Mouse (Mus musculus) small intestine, adult 2 months (tissue): ENCODE measurements around the gene Pdia5. TPM values are rescaled to one million over a fixed set of nuclear protein-coding genes. Genes with fewer than 3 reads are reported as not detected.

Source experiments
- H3K27ac ChIP-seq: fragments of 200-500 bp; 2 replicates; pipeline ENCODE4 v1.5.1; 2012; ENCODE audit warnings: low read depth, low read length, control low read depth, inconsistent platforms; ENCODE audit not compliant: insufficient read depth
- H3K27me3 ChIP-seq: fragments of 200-500 bp; 2 replicates; pipeline ENCODE4 v1.6.1; 2012; ENCODE audit warnings: mild to moderate bottlenecking, moderate library complexity, low read length, inconsistent platforms; ENCODE audit not compliant: control insufficient read depth, insufficient read depth
- H3K36me3 ChIP-seq: fragments of 200-500 bp; 2 replicates; pipeline ENCODE4 v1.6.1; 2012; ENCODE audit warnings: mild to moderate bottlenecking, low read length, control low read depth, inconsistent platforms; ENCODE audit not compliant: control insufficient read depth, insufficient read depth
- H3K4me1 ChIP-seq: fragments of 200-500 bp; 2 replicates; pipeline ENCODE4 v1.6.1; 2012; ENCODE audit warnings: low read length, inconsistent platforms, mixed read lengths; ENCODE audit not compliant: control insufficient read depth, insufficient read depth, insufficient read length
- H3K4me3 ChIP-seq: fragments of 200-500 bp; 2 replicates; pipeline ENCODE4 v1.5.1; 2012; ENCODE audit warnings: low read depth, mild to moderate bottlenecking, control low read depth, inconsistent platforms, low read length, moderate library complexity
- CTCF ChIP-seq: fragments of 200-500 bp; IDR thresholded peaks from 2 replicates; pipeline ENCODE4 v1.5.1; 2012; ENCODE audit warnings: low read depth, mild to moderate bottlenecking, control low read depth, inconsistent platforms, low read length, moderate library complexity, mixed read lengths; ENCODE audit not compliant: insufficient replicate concordance, insufficient read length; ENCODE audit errors: extremely low read depth
- POLR2A ChIP-seq: fragments of 200-500 bp; IDR thresholded peaks from 2 replicates; pipeline ENCODE4 v1.6.1; 2012; ENCODE audit warnings: low read depth, mild to moderate bottlenecking, control low read depth, inconsistent platforms, low read length, moderate library complexity
- WGBS: fragments of 180-500 bp; shearing (Covaris S2); methylation state at CpG from one replicate; pipeline ENCODE4 v1.1.7; 2018; 5-methylcytosine and 5-hydroxymethylcytosine counted together
- polyA plus RNA-seq: library from polyadenylated mRNA; depleted of rRNA; stranded (reverse); fragments of >200 nt; gene quantifications from 2 replicates; pipeline ENCODE4 v1.2.3, GENCODE M21; 2012

The Pdia5 gene
- polyA plus RNA-seq, 1 experiment, result 7.2 TPM

DNA sequence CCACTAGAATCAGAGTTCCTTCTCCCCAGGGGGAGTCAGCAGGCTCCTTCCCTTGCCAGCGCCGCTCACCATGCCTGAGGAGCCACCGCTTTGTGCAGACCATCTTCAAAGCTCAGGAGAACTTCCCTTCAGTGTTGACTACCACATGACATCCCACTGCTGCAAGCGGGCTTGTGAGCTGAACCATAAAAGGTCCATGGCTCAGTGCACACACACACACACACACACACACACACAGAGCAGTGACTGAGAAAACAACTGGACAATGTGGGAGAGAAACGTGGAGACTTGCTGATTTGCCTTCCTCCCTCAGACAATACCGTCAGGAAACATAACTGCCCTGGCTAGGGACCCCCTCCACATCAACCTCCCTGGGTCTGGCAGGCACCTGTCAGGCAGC lies 21.7 kb downstream of the Pdia5 start:
- H3K27me3 ChIP-seq, result no peaks in the 10 kb centered on the region
- no peaks in the 10 kb centered on the region for H3K4me1 ChIP-seq
- H3K27ac ChIP-seq, result no peak overlapping the region
- no peak for TF ChIP-seq CTCF
- no peak for TF ChIP-seq POLR2A
- no peak overlapping the region for H3K4me3 ChIP-seq
- peaks cover 2% of the 10 kb centered on the region; the same call in 1 of the 2 replicates for H3K36me3 ChIP-seq
- WGBS, result 78% methylated on average over 6 of the region's 6 CpGs

DNA sequence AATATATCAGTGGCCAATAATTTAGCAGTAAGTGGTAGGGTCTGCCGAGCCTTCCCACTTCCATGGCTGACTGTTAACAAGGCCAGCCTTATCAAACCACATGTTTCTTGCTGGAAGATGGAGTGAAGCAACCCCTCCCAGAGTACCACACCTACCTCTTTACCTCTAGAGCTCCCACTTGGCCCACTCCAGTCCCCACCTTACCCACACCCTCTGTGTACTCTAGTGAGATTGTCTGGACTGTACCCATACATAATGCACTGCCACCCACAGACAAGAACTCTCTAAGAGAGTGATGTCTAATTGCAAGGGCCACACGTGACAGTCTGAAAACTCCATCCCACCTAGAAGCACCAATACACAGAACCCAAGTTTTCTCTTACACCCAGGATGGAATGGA lies 23.6 kb downstream of the Pdia5 start:
- Histone ChIP-seq H3K4me1 (no peaks in the 10 kb centered on the region), H3K27me3 (no peaks in the 10 kb centered on the region), H3K36me3 (peaks cover 2% of the 10 kb centered on the region; the same call in 1 of the 2 replicates), H3K27ac (no peak overlapping the region), H3K4me3 (no peak overlapping the region)
- WGBS, result 76% methylated on average over 2 of the region's 2 CpGs
- TF ChIP-seq CTCF (no peak), POLR2A (no peak)

DNA sequence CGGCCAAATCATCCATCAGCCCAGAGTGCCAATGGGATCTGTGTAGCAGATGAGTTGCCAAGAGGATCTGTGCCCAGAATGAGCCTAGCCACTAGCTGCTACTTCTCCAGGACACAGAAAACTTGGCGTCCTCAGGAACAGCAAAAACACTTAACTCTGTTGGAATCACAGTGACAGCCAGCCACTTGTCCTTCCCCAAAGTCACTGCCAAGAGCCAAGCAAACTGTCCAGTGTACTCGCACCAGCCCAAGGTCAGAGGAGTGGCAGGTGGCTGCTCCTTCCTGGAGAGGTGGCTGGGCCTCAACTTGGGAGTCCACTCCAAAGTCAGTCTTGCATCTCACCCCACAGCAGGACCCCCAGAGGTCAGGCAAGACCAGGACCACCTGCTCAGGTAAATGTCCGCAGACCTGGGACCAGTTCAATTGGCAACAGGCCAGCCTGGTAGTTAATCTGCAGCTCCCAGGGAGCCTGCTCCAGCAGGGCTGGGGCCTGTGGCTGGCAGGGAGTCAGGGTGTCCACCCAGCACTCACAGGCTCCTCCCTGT lies 24.8 kb downstream of the Pdia5 start:
- Histone ChIP-seq H3K4me1 (no peaks in the 10 kb centered on the region), H3K4me3 (no peak overlapping the region), H3K27me3 (no peaks in the 10 kb centered on the region), H3K36me3 (peaks cover 2% of the 10 kb centered on the region; the same call in 1 of the 2 replicates), H3K27ac (no peak overlapping the region)
- TF ChIP-seq CTCF (no peak), POLR2A (no peak)
- 62% methylated on average over 4 of the region's 4 CpGs for WGBS

DNA sequence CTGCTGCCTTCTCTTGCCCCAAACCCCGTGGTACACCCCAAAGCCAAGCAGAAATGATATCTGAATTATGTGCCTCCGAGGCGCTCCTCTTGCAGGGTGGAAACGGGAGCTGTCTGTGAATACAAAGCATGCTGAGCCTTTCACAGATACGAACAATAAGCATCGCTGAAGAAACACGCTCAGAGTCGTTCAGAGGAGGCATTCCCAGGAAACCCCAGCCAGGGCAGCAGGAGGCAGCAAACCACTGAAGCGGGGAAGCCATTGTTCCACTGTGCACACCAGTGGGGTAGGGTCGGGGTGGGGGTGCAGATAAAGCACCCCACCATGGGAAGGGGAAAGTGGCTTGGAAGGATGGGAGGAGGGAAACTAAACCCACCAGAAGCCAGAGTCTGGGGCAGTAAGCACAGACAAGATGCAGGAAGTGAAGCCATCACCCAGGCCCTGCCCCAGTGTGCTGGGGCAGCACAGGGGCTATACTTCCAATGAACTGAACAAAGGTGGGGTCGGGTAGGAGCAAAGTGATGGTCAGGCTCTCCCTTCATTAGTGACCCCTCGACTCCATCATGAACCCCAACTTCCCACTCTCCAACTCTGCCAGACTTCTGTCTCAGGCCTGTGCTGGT lies 25.9 kb downstream of the Pdia5 start:
- Histone ChIP-seq H3K36me3 (peaks cover 2% of the 10 kb centered on the region; the same call in 1 of the 2 replicates), H3K27me3 (no peaks in the 10 kb centered on the region), H3K4me1 (no peaks in the 10 kb centered on the region), H3K4me3 (no peak overlapping the region), H3K27ac (no peak overlapping the region)
- 89% methylated on average over 12 of the region's 12 CpGs for WGBS
- TF ChIP-seq POLR2A (no peak), CTCF (no peak)

DNA sequence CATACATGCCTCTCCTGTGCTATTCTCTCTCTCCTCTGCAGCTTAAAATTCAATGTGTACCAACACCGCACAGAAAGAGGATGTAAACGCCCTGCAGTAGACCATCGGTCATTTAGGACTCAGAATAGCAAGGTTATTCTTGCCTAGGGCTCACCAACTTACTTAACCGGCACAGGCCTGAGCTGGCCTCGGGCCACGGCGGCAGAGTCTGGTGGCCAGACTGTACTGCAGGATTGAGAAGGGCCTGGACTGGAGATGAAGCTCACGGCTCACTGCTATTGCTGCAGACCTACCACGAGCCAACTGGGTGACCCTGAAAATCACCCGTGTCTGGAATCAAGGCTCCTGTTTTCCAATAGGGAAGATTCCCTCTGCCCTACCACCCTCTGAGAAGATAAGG lies 27.0 kb downstream of the Pdia5 start:
- Histone ChIP-seq H3K4me1 (no peaks in the 10 kb centered on the region), H3K27me3 (no peaks in the 10 kb centered on the region), H3K27ac (no peak overlapping the region), H3K4me3 (no peak overlapping the region), H3K36me3 (peaks cover 2% of the 10 kb centered on the region; the same call in 1 of the 2 replicates)
- TF ChIP-seq CTCF (no peak), POLR2A (no peak)
- 94% methylated on average over 10 of the region's 10 CpGs for WGBS

DNA sequence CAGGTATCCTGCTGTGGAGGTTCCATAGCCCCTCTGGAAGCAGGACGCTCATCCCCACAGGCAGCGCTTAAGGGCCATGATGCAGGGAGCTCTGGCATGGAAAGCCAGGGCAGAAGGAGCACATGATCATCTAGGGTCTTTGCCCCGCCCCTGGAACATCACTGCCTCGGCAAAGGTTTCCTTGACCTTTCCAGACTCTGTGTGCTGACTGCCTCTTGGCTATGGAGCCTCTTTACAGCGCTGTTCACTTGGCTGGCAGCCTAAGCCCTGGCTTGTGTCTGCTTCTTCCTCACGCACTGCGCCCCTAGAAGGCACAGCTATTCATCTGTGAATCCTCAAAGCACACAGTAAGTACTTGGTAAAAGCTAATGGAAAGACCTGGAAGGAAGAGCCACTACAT lies 27.7 kb downstream of the Pdia5 start:
- Histone ChIP-seq H3K27me3 (no peaks in the 10 kb centered on the region), H3K36me3 (peaks cover 2% of the 10 kb centered on the region; the same call in 1 of the 2 replicates), H3K4me1 (no peaks in the 10 kb centered on the region), H3K27ac (no peak overlapping the region), H3K4me3 (no peak overlapping the region)
- TF ChIP-seq CTCF (no peak), POLR2A (no peak)
- WGBS, result 86% methylated on average over 7 of the region's 7 CpGs

DNA sequence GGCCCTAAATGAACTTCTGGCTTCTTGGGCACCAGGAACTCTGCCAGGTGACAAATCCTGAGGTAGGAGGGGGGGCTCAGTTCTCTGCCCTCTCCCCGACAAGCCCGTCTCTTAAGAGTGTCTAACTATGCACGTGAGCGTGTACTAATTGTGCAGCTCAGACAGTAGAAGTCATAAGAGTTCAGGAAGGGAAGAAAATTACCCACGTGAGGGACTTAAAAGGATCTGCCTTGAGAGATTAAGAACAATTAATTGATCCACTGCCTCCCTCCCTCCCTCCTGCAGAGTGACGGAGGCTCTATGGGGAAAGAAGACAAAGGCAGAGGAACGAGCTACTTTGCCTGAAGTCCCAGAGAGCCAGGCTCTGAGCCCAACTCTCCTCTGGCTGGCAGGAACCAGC lies 31.1 kb downstream of the Pdia5 start:
- WGBS, result 87% methylated on average over 7 of the region's 7 CpGs
- no peaks in the 10 kb centered on the region for H3K27me3 ChIP-seq
- TF ChIP-seq POLR2A, result no peak
- TF ChIP-seq CTCF, result no peak
- H3K36me3 ChIP-seq, result peaks cover 4% of the 10 kb centered on the region
- no peak overlapping the region for H3K27ac ChIP-seq
- H3K4me3 ChIP-seq, result no peak overlapping the region
- H3K4me1 ChIP-seq, result no peaks in the 10 kb centered on the region
